Mouse (Mus musculus): ENCODE results near the gene Klhl2. TPM values are rescaled to one million over a fixed set of nuclear protein-coding genes. Genes with fewer than 3 reads are reported as not detected.

The Klhl2 gene
- polyA plus RNA-seq, 1 experiment = 6.7 TPM

- Histone ChIP-seq H3K27me3 (ENCODE audit: control insufficient read depth, insufficient read depth, insufficient read length) (no peaks in the 10 kb centered on the region), H3K79me2 (ENCODE audit: control insufficient read depth, insufficient read depth) (no peaks in the 10 kb centered on the region), H3K36me3 (ENCODE audit: control insufficient read depth, insufficient read depth) (no peaks in the 10 kb centered on the region), H3ac (ENCODE audit: control insufficient read depth, insufficient read length) (no peak overlapping the region), H3K4me2 (ENCODE audit: low read depth) (no peak overlapping the region), H3K4me3 (no peak overlapping the region)
- TF ChIP-seq POLR2AphosphoS2 (IDR thresholded peaks at IDR 0.05; ENCODE audit: insufficient read length, low read depth) (no peak), MAX (IDR thresholded peaks at IDR 0.05; ENCODE audit: low read depth) (no peak), POLR2A (IDR thresholded peaks at IDR 0.05; ENCODE audit: insufficient read length, low read depth) (no peak), E2F4 (IDR thresholded peaks at IDR 0.05; ENCODE audit: insufficient read depth) (no peak), TCF12 (IDR thresholded peaks at IDR 0.05; ENCODE audit: insufficient read depth, poor library complexity, severe bottlenecking) (no peak), CEBPB (IDR thresholded peaks at IDR 0.05; ENCODE audit: insufficient read depth, poor library complexity, severe bottlenecking) (no peak), REST (IDR thresholded peaks at IDR 0.05; ENCODE audit: insufficient read depth, insufficient read length) (no peak), SRF (IDR thresholded peaks at IDR 0.05; ENCODE audit: control insufficient read depth, insufficient read length, low read depth) (no peak), MYOD1 (IDR thresholded peaks at IDR 0.05; ENCODE audit: control insufficient read depth in 1 of 3, insufficient read length in 2 of 3, low read depth in 2 of 3) (no peak), MYOG (IDR thresholded peaks at IDR 0.05; ENCODE audit: control insufficient read depth in 1 of 3, insufficient read depth in 1 of 3, insufficient read length in 2 of 3, low read depth in 2 of 3) (no peak), TCF3 (IDR thresholded peaks at IDR 0.05; ENCODE audit: insufficient read length, low read depth) (no peak), USF1 (IDR thresholded peaks at IDR 0.05; ENCODE audit: low read depth) (no peak)
Observed at GRCm38 (mm10) chr8:64829391-64829790, 20.4 kb downstream of the Klhl2 start.

GRCm38 (mm10) chr8:64828466-64828865, 21.4 kb downstream of the Klhl2 start:
- TF ChIP-seq MAX (IDR thresholded peaks at IDR 0.05; ENCODE audit: low read depth) (no peak), POLR2AphosphoS2 (IDR thresholded peaks at IDR 0.05; ENCODE audit: insufficient read length, low read depth) (no peak), TCF3 (IDR thresholded peaks at IDR 0.05; ENCODE audit: insufficient read length, low read depth) (no peak), POLR2A (IDR thresholded peaks at IDR 0.05; ENCODE audit: insufficient read length, low read depth) (no peak), MYOD1 (IDR thresholded peaks at IDR 0.05; ENCODE audit: control insufficient read depth in 1 of 3, insufficient read length in 2 of 3, low read depth in 2 of 3) (no peak), E2F4 (IDR thresholded peaks at IDR 0.05; ENCODE audit: insufficient read depth) (no peak), USF1 (IDR thresholded peaks at IDR 0.05; ENCODE audit: low read depth) (no peak), REST (IDR thresholded peaks at IDR 0.05; ENCODE audit: insufficient read depth, insufficient read length) (no peak), SRF (IDR thresholded peaks at IDR 0.05; ENCODE audit: control insufficient read depth, insufficient read length, low read depth) (no peak), CEBPB (IDR thresholded peaks at IDR 0.05; ENCODE audit: insufficient read depth, poor library complexity, severe bottlenecking) (no peak), MYOG (IDR thresholded peaks at IDR 0.05; ENCODE audit: control insufficient read depth in 1 of 3, insufficient read depth in 1 of 3, insufficient read length in 2 of 3, low read depth in 2 of 3) (no peak)
- no peak overlapping the region for H3K4me2 ChIP-seq (ENCODE audit: low read depth)
- no peaks in the 10 kb centered on the region for H3K36me3 ChIP-seq (ENCODE audit: control insufficient read depth, insufficient read depth)
- H3K79me2 ChIP-seq (ENCODE audit: control insufficient read depth, insufficient read depth) = no peaks in the 10 kb centered on the region
- H3K27me3 ChIP-seq (ENCODE audit: control insufficient read depth, insufficient read depth, insufficient read length) = no peaks in the 10 kb centered on the region
- no peak overlapping the region for H3ac ChIP-seq (ENCODE audit: control insufficient read depth, insufficient read length)
- no peak overlapping the region for H3K4me3 ChIP-seq

- Histone ChIP-seq H3K79me2 (ENCODE audit: control insufficient read depth, insufficient read depth) (no peaks in the 10 kb centered on the region), H3K4me2 (ENCODE audit: low read depth) (no peak overlapping the region), H3ac (ENCODE audit: control insufficient read depth, insufficient read length) (no peak overlapping the region)
Observed at GRCm38 (mm10) chr8:64827356-64827755, 22.5 kb downstream of the Klhl2 start.

GRCm38 (mm10) chr8:64826461-64826860, 23.4 kb downstream of the Klhl2 start:
- Histone ChIP-seq H3K4me2 (ENCODE audit: low read depth) (no peak overlapping the region), H3ac (ENCODE audit: control insufficient read depth, insufficient read length) (no peak overlapping the region), H3K36me3 (ENCODE audit: control insufficient read depth, insufficient read depth) (no peaks in the 10 kb centered on the region), H3K4me3 (no peak overlapping the region), H3K27me3 (ENCODE audit: control insufficient read depth, insufficient read depth, insufficient read length) (no peaks in the 10 kb centered on the region), H3K79me2 (ENCODE audit: control insufficient read depth, insufficient read depth) (no peaks in the 10 kb centered on the region)
- TF ChIP-seq TCF12 (IDR thresholded peaks at IDR 0.05; ENCODE audit: insufficient read depth, poor library complexity, severe bottlenecking) (no peak), MYOG (IDR thresholded peaks at IDR 0.05; ENCODE audit: control insufficient read depth in 1 of 3, insufficient read depth in 1 of 3, insufficient read length in 2 of 3, low read depth in 2 of 3) (no peak), SRF (IDR thresholded peaks at IDR 0.05; ENCODE audit: control insufficient read depth, insufficient read length, low read depth) (no peak), USF1 (IDR thresholded peaks at IDR 0.05; ENCODE audit: low read depth) (no peak), CEBPB (IDR thresholded peaks at IDR 0.05; ENCODE audit: insufficient read depth, poor library complexity, severe bottlenecking) (no peak), E2F4 (IDR thresholded peaks at IDR 0.05; ENCODE audit: insufficient read depth) (no peak), MYOD1 (IDR thresholded peaks at IDR 0.05; ENCODE audit: control insufficient read depth in 1 of 3, insufficient read length in 2 of 3, low read depth in 2 of 3) (no peak), TCF3 (IDR thresholded peaks at IDR 0.05; ENCODE audit: insufficient read length, low read depth) (no peak), POLR2AphosphoS2 (IDR thresholded peaks at IDR 0.05; ENCODE audit: insufficient read length, low read depth) (no peak), POLR2A (IDR thresholded peaks at IDR 0.05; ENCODE audit: insufficient read length, low read depth) (no peak), MAX (IDR thresholded peaks at IDR 0.05; ENCODE audit: low read depth) (no peak), REST (IDR thresholded peaks at IDR 0.05; ENCODE audit: insufficient read depth, insufficient read length) (no peak)

More at GRCm38 (mm10) chr8:64827356-64827755, 22.5 kb downstream of the Klhl2 start:
- no peaks in the 10 kb centered on the region for H3K36me3 ChIP-seq (ENCODE audit: control insufficient read depth, insufficient read depth)
- no peak overlapping the region for H3K4me3 ChIP-seq
- no peaks in the 10 kb centered on the region for H3K27me3 ChIP-seq (ENCODE audit: control insufficient read depth, insufficient read depth, insufficient read length)
- TF ChIP-seq MYOG (IDR thresholded peaks at IDR 0.05; ENCODE audit: control insufficient read depth in 1 of 3, insufficient read depth in 1 of 3, insufficient read length in 2 of 3, low read depth in 2 of 3) (no peak), MAX (IDR thresholded peaks at IDR 0.05; ENCODE audit: low read depth) (no peak), TCF12 (IDR thresholded peaks at IDR 0.05; ENCODE audit: insufficient read depth, poor library complexity, severe bottlenecking) (no peak), TCF3 (IDR thresholded peaks at IDR 0.05; ENCODE audit: insufficient read length, low read depth) (no peak), POLR2A (IDR thresholded peaks at IDR 0.05; ENCODE audit: insufficient read length, low read depth) (no peak), SRF (IDR thresholded peaks at IDR 0.05; ENCODE audit: control insufficient read depth, insufficient read length, low read depth) (no peak), MYOD1 (IDR thresholded peaks at IDR 0.05; ENCODE audit: control insufficient read depth in 1 of 3, insufficient read length in 2 of 3, low read depth in 2 of 3) (no peak), CEBPB (IDR thresholded peaks at IDR 0.05; ENCODE audit: insufficient read depth, poor library complexity, severe bottlenecking) (no peak), E2F4 (IDR thresholded peaks at IDR 0.05; ENCODE audit: insufficient read depth) (no peak), POLR2AphosphoS2 (IDR thresholded peaks at IDR 0.05; ENCODE audit: insufficient read length, low read depth) (no peak), USF1 (IDR thresholded peaks at IDR 0.05; ENCODE audit: low read depth) (no peak)
